Mouse (Mus musculus): Measurements from ENCODE around the gene Frem1. TPM values are rescaled to one million over a fixed set of nuclear protein-coding genes. Genes with fewer than 3 reads are reported as not detected.

Frem1 gene
- polyA plus RNA-seq, 1 experiment from 2014 or later: 58.2 TPM

GRCm38 (mm10) chr4:83061564-83061963 is 9.4 kb upstream of the Frem1 start:
- Histone ChIP-seq H3K36me3 (ENCODE audit: insufficient read depth) (no peaks in the 10 kb centered on the region), H3K27ac (ENCODE audit: low read depth) (no peak overlapping the region), H3K4me3 (ENCODE audit: low read depth, low read length) (no peak overlapping the region), H3K4me2 (no peak overlapping the region), H3K27me3 (ENCODE audit: insufficient read depth, low read length) (no peaks in the 10 kb centered on the region), H3K9me3 (ENCODE audit: low read depth, low read length) (no peaks in the 10 kb centered on the region), H3K4me1 (ENCODE audit: insufficient read depth) (peaks cover 3% of the 10 kb centered on the region; the same call in 1 of the 2 replicates), H3K9ac (no peak overlapping the region)
- WGBS: 72% methylated on average over 2 of the region's 2 CpGs
- TF ChIP-seq CTCF (IDR thresholded peaks at IDR 0.05; ENCODE audit: low read depth): no peak
- no peak for ATAC-seq (ENCODE audit: insufficient read depth)
- no peak for DNase-seq

- no peaks in the 10 kb centered on the region for H3K9me3 ChIP-seq (ENCODE audit: low read depth, low read length)
- WGBS: 80% methylated on average over 2 of the region's 2 CpGs
- no peak overlapping the region for H3K4me3 ChIP-seq (ENCODE audit: low read depth, low read length)
- no peak overlapping the region for H3K27ac ChIP-seq (ENCODE audit: low read depth)
- H3K9ac ChIP-seq: no peak overlapping the region
- no peak overlapping the region for H3K4me2 ChIP-seq
- DNase-seq (no peak), ATAC-seq (ENCODE audit: insufficient read depth) (no peak)
- H3K4me1 ChIP-seq (ENCODE audit: insufficient read depth): peaks cover 3% of the 10 kb centered on the region; the same call in 1 of the 2 replicates
- H3K27me3 ChIP-seq (ENCODE audit: insufficient read depth, low read length): no peaks in the 10 kb centered on the region
- no peak for TF ChIP-seq CTCF (IDR thresholded peaks at IDR 0.05; ENCODE audit: low read depth)
- no peaks in the 10 kb centered on the region for H3K36me3 ChIP-seq (ENCODE audit: insufficient read depth)
Observed at GRCm38 (mm10) chr4:83058617-83059016, 6.5 kb upstream of the Frem1 start.

DNA sequence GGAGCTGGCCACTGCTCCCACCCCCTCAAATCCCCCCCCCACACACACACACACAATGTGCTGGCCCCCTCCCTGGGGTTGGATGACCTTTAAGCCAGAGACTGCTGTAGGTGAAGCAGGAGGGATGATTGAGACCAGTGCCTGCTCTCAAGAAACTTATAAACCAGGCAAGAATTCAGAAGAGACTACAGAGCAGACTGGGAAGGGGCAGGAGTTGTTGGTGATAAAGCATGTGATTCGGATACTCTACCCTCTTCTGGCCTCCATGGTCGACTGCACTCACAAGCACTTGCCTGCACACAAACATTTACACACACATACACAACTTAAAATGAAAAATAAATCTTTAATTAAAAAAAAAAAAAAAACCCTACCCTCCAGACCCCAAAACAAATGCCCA is 6.0 kb upstream of the Frem1 start:
- Histone ChIP-seq H3K36me3 (ENCODE audit: insufficient read depth) (no peaks in the 10 kb centered on the region), H3K27me3 (ENCODE audit: insufficient read depth, low read length) (no peaks in the 10 kb centered on the region), H3K4me1 (ENCODE audit: insufficient read depth) (peaks cover 3% of the 10 kb centered on the region; the same call in 1 of the 2 replicates), H3K9ac (no peak overlapping the region), H3K4me3 (ENCODE audit: low read depth, low read length) (no peak overlapping the region), H3K9me3 (ENCODE audit: low read depth, low read length) (no peaks in the 10 kb centered on the region), H3K4me2 (no peak overlapping the region), H3K27ac (ENCODE audit: low read depth) (no peak overlapping the region)
- ATAC-seq (ENCODE audit: insufficient read depth): no peak
- TF ChIP-seq CTCF (IDR thresholded peaks at IDR 0.05; ENCODE audit: low read depth): no peak
- DNase-seq: no peak
- 53% methylated on average over 2 of the region's 2 CpGs for WGBS

DNA sequence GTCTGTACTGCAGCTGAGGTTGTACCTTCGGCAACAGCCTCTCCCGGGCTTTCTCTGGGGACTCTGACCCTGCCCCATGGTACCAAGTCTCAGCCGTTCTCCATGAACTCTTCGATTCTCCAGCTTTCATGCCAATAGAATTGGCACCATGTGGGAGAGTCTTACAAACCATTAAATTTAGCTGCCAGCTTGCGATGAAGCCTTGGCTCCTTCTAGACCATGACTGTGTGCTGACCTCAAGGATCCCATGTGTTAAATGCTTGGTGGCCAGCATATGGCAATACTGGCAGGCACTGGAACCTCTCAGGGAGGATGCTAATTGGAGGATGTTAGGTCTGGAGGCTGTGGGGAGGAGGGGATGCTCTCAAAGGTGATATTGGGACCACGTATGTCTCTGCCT is 4.4 kb upstream of the Frem1 start:
- Histone ChIP-seq H3K4me2 (no peak overlapping the region), H3K4me3 (ENCODE audit: low read depth, low read length) (no peak overlapping the region), H3K27ac (ENCODE audit: low read depth) (no peak overlapping the region), H3K36me3 (ENCODE audit: insufficient read depth) (no peaks in the 10 kb centered on the region), H3K9ac (no peak overlapping the region), H3K9me3 (ENCODE audit: low read depth, low read length) (no peaks in the 10 kb centered on the region), H3K27me3 (ENCODE audit: insufficient read depth, low read length) (no peaks in the 10 kb centered on the region), H3K4me1 (ENCODE audit: insufficient read depth) (no peaks in the 10 kb centered on the region)
- ATAC-seq (ENCODE audit: insufficient read depth) (no peak), DNase-seq (no peak)
- TF ChIP-seq CTCF (IDR thresholded peaks at IDR 0.05; ENCODE audit: low read depth): no peak
- WGBS: 88% methylated on average over 6 of the region's 6 CpGs

DNA sequence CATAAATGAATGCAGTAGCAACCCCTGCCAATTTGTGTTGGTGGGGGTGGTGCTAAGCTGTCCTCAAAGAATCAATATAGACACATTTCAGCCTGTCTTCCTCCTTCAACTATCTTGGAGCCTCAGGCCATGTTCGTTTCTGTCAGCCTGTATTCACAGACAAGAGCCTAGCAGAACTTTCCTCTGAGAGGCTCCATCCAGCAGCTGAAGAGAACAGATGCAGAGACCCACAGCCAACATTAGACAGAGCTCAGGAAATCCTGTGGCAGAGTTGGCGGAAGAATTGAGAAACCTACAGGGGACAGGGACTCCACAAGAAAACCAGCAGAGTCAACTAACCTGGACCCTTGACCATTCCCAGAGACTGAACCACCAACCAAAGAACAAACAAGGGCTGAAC is 3.3 kb upstream of the Frem1 start:
- no peaks in the 10 kb centered on the region for H3K9me3 ChIP-seq (ENCODE audit: low read depth, low read length)
- no peaks in the 10 kb centered on the region for H3K36me3 ChIP-seq (ENCODE audit: insufficient read depth)
- H3K4me3 ChIP-seq (ENCODE audit: low read depth, low read length): no peak overlapping the region
- H3K27me3 ChIP-seq (ENCODE audit: insufficient read depth, low read length): no peaks in the 10 kb centered on the region
- no peak overlapping the region for H3K9ac ChIP-seq
- H3K4me2 ChIP-seq: no peak overlapping the region
- WGBS: 59% methylated on average over 2 of the region's 2 CpGs
- H3K4me1 ChIP-seq (ENCODE audit: insufficient read depth): no peaks in the 10 kb centered on the region
- H3K27ac ChIP-seq (ENCODE audit: low read depth): no peak overlapping the region
- DNase-seq (no peak), ATAC-seq (ENCODE audit: insufficient read depth) (no peak)
- no peak for TF ChIP-seq CTCF (IDR thresholded peaks at IDR 0.05; ENCODE audit: low read depth)

DNA sequence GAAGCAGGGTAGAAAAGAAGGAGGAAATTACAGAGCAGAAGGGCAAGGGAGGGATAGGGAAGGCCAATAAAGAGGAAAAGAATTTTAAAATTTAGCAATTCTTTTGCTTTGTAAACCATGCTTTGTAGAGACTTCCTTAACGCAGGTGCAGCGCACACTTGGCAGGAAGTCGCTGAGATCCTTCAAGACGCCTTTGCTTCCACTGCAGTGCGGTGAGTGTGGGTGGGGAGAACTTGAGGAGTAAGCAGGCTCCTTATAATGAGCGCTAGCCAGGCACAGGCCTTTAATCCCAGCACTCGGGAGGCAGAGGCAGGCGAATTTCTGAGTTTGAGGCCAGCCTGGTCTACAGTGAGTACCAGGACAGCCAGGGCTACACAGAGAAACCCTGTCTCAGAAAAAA is 1.1 kb upstream of the Frem1 start:
- H3K4me1 ChIP-seq (ENCODE audit: insufficient read depth): no peaks in the 10 kb centered on the region
- H3K36me3 ChIP-seq (ENCODE audit: insufficient read depth): no peaks in the 10 kb centered on the region
- DNase-seq (no peak), ATAC-seq (ENCODE audit: insufficient read depth) (no peak)
- no peak overlapping the region for H3K4me3 ChIP-seq (ENCODE audit: low read depth, low read length)
- no peak overlapping the region for H3K27ac ChIP-seq (ENCODE audit: low read depth)
- H3K9me3 ChIP-seq (ENCODE audit: low read depth, low read length): no peaks in the 10 kb centered on the region
- H3K27me3 ChIP-seq (ENCODE audit: insufficient read depth, low read length): no peaks in the 10 kb centered on the region
- H3K4me2 ChIP-seq: no peak overlapping the region
- 83% methylated on average over 8 of the region's 8 CpGs for WGBS
- no peak overlapping the region for H3K9ac ChIP-seq
- no peak for TF ChIP-seq CTCF (IDR thresholded peaks at IDR 0.05; ENCODE audit: low read depth)

GRCm38 (mm10) chr4:83051176-83051575 is 963 bp downstream of the Frem1 start:
- WGBS: 8% methylated on average over 8 of the region's 8 CpGs
- TF ChIP-seq CTCF (IDR thresholded peaks at IDR 0.05; ENCODE audit: low read depth): no peak
- Histone ChIP-seq H3K27me3 (ENCODE audit: insufficient read depth, low read length) (no peaks in the 10 kb centered on the region), H3K9ac (peak overlapping the region; percentile 74), H3K9me3 (ENCODE audit: low read depth, low read length) (no peaks in the 10 kb centered on the region), H3K4me1 (ENCODE audit: insufficient read depth) (no peaks in the 10 kb centered on the region), H3K4me2 (peak overlapping the region; percentile 58), H3K4me3 (ENCODE audit: low read depth, low read length) (peak overlapping the region; percentile 62), H3K36me3 (ENCODE audit: insufficient read depth) (no peaks in the 10 kb centered on the region), H3K27ac (ENCODE audit: low read depth) (peak overlapping the region; percentile 92)
- DNase-seq (peak; percentile 57), ATAC-seq (ENCODE audit: insufficient read depth) (no peak)

All from lung, embryonic 14.5 days (tissue).